Mouse (Mus musculus): ENCODE data around the gene Ccdc51. TPM values are rescaled to one million over a fixed set of nuclear protein-coding genes. Genes with fewer than 3 reads are reported as not detected.

Ccdc51 gene
- total and polyA plus RNA-seq, 2 experiments = 7.2 to 7.5 TPM

DNA sequence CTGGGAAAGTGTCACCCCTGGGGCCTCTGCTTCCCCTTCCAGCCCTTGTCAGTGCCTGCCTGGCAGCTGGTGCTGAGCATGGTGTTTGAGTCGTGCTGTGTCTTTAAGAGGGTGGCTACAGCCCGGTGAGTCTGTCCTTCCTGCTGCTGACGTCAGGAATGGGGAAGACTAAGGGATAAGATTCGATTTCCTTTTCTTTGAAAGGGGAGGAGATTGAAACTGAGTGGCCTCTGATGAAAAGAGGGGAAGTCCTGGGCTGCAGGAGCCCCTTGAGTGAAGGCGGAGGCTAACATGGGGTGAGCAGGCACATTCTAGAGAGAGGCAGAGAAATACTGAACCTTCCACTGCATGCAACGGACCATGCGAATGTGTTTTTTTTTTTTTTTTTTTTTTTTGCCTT is 27.6 kb upstream of the Ccdc51 start:
- no peaks in the 10 kb centered on the region for H3K36me3 ChIP-seq (ENCODE audit: control insufficient read depth, insufficient read depth, low read length)
- DNase-seq (ENCODE audit: extremely low read depth, low read depth, low spot score) = peak; percentile 90
- peak overlapping the region; percentile 63 for H3K27ac ChIP-seq (replicated peaks; ENCODE audit: insufficient read depth, low read depth, low read length)
- no peak for TF ChIP-seq POLR2A (IDR thresholded peaks at IDR 0.05; ENCODE audit: extremely low read depth, insufficient read depth, low read length)
- no peak for TF ChIP-seq CTCF (IDR thresholded peaks at IDR 0.05; ENCODE audit: low read depth, low read length)
- H3K4me3 ChIP-seq (ENCODE audit: insufficient read depth, low read depth, low read length) = peak overlapping the region; percentile 49
- no peaks in the 10 kb centered on the region for H3K27me3 ChIP-seq (ENCODE audit: control insufficient read depth, insufficient read depth, low read length)
- H3K4me1 ChIP-seq (ENCODE audit: control insufficient read depth, insufficient read depth, low read length) = peaks cover 12% of the 10 kb centered on the region
- H3K79me2 ChIP-seq (ENCODE audit: control insufficient read depth, insufficient read depth, low read length) = peaks cover 11% of the 10 kb centered on the region; the same call in 1 of the 2 replicates
- H3K9ac ChIP-seq (ENCODE audit: low read depth, low read length) = peak overlapping the region; percentile 58; the same call in 1 of the 2 replicates
- WGBS = 3% methylated on average over 7 of the region's 7 CpGs

- TF ChIP-seq CTCF (IDR thresholded peaks at IDR 0.05; ENCODE audit: low read depth, low read length) (no peak), POLR2A (IDR thresholded peaks at IDR 0.05; ENCODE audit: extremely low read depth, insufficient read depth, low read length) (no peak)
- peaks cover 12% of the 10 kb centered on the region for H3K4me1 ChIP-seq (ENCODE audit: control insufficient read depth, insufficient read depth, low read length)
- WGBS = 93% methylated on average over 12 of the region's 12 CpGs
These were observed 26.8 kb upstream of the Ccdc51 start for GRCm38 (mm10) chr9:109055271-109056030.

GRCm38 (mm10) chr9:109056081-109056690 is 26.1 kb upstream of the Ccdc51 start:
- no peak for DNase-seq (ENCODE audit: extremely low read depth, low read depth, low spot score)
- no peak for TF ChIP-seq POLR2A (IDR thresholded peaks at IDR 0.05; ENCODE audit: extremely low read depth, insufficient read depth, low read length)
- TF ChIP-seq CTCF (IDR thresholded peaks at IDR 0.05; ENCODE audit: low read depth, low read length) = no peak
- Histone ChIP-seq H3K9ac (ENCODE audit: low read depth, low read length) (peak overlapping the region; percentile 1; the same call in 1 of the 2 replicates), H3K4me1 (ENCODE audit: control insufficient read depth, insufficient read depth, low read length) (peaks cover 12% of the 10 kb centered on the region), H3K36me3 (ENCODE audit: control insufficient read depth, insufficient read depth, low read length) (no peaks in the 10 kb centered on the region), H3K27me3 (ENCODE audit: control insufficient read depth, insufficient read depth, low read length) (no peaks in the 10 kb centered on the region), H3K79me2 (ENCODE audit: control insufficient read depth, insufficient read depth, low read length) (peaks cover 11% of the 10 kb centered on the region; the same call in 1 of the 2 replicates), H3K4me3 (ENCODE audit: insufficient read depth, low read depth, low read length) (no peak overlapping the region), H3K27ac (replicated peaks; ENCODE audit: insufficient read depth, low read depth, low read length) (no peak overlapping the region)
- WGBS = 92% methylated on average over 17 of the region's 17 CpGs

More at GRCm38 (mm10) chr9:109055271-109056030, 26.8 kb upstream of the Ccdc51 start:
- H3K4me3 ChIP-seq (ENCODE audit: insufficient read depth, low read depth, low read length) = peak overlapping the region; percentile 49
- peak overlapping the region; percentile 63 for H3K27ac ChIP-seq (replicated peaks; ENCODE audit: insufficient read depth, low read depth, low read length)
- peak overlapping the region; percentile 58 for H3K9ac ChIP-seq (ENCODE audit: low read depth, low read length)
- H3K36me3 ChIP-seq (ENCODE audit: control insufficient read depth, insufficient read depth, low read length) = no peaks in the 10 kb centered on the region
- no peaks in the 10 kb centered on the region for H3K27me3 ChIP-seq (ENCODE audit: control insufficient read depth, insufficient read depth, low read length)
- peaks cover 11% of the 10 kb centered on the region; the same call in 1 of the 2 replicates for H3K79me2 ChIP-seq (ENCODE audit: control insufficient read depth, insufficient read depth, low read length)
- DNase-seq (ENCODE audit: extremely low read depth, low read depth, low spot score) = no peak

DNA sequence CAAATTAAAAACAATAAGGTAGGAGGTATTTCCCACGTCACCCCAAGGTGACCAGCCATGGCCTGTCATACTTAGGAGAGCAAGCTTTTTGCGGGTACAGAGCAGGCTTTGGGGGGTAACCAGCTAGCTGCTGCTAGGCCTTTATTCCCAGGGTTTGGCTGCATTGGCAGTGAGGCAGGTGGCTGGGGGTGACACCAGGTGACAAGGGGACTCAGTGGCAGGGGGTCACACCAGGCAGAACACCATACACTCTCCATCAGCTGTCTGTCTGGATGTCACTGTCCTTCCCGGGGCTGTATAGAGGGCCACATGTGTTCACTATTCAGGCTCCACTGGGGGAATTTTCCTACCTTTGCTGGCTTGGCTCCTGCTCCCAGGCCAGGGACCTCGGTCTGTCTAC is 25.4 kb upstream of the Ccdc51 start:
- peaks cover 12% of the 10 kb centered on the region for H3K4me1 ChIP-seq (ENCODE audit: control insufficient read depth, insufficient read depth, low read length)
- 89% methylated on average over 4 of the region's 4 CpGs for WGBS
- no peaks in the 10 kb centered on the region for H3K27me3 ChIP-seq (ENCODE audit: control insufficient read depth, insufficient read depth, low read length)
- H3K4me3 ChIP-seq (ENCODE audit: insufficient read depth, low read depth, low read length) = no peak overlapping the region
- no peaks in the 10 kb centered on the region for H3K36me3 ChIP-seq (ENCODE audit: control insufficient read depth, insufficient read depth, low read length)
- H3K9ac ChIP-seq (ENCODE audit: low read depth, low read length) = no peak overlapping the region
- H3K79me2 ChIP-seq (ENCODE audit: control insufficient read depth, insufficient read depth, low read length) = peaks cover 11% of the 10 kb centered on the region; the same call in 1 of the 2 replicates
- TF ChIP-seq POLR2A (IDR thresholded peaks at IDR 0.05; ENCODE audit: extremely low read depth, insufficient read depth, low read length) (no peak), CTCF (IDR thresholded peaks at IDR 0.05; ENCODE audit: low read depth, low read length) (no peak)
- DNase-seq (ENCODE audit: extremely low read depth, low read depth, low spot score) = no peak
- H3K27ac ChIP-seq (replicated peaks; ENCODE audit: insufficient read depth, low read depth, low read length) = no peak overlapping the region

DNA sequence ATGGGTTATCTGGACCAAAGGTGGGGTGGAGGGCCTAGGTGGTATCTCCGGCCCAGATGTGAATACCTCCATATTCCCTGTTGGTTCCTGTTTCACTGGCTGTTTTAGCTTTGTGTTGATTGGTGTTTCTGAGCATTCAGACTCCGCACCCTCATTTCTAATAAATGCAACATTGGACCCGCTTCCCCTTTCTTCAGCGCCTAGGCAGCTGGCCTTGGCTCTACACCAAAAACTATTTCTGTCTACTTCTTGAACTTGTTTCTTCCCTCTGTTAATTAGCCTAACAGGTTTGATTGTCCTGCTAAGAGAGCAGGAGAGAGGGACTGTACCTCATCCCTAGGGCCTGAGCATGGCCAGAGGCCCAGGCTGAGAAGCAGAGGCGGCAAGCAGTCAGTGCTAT is 24.8 kb upstream of the Ccdc51 start:
- peaks cover 11% of the 10 kb centered on the region; the same call in 1 of the 2 replicates for H3K79me2 ChIP-seq (ENCODE audit: control insufficient read depth, insufficient read depth, low read length)
- H3K27me3 ChIP-seq (ENCODE audit: control insufficient read depth, insufficient read depth, low read length) = no peaks in the 10 kb centered on the region
- DNase-seq (ENCODE audit: extremely low read depth, low read depth, low spot score) = peak; percentile 22
- H3K4me1 ChIP-seq (ENCODE audit: control insufficient read depth, insufficient read depth, low read length) = peaks cover 12% of the 10 kb centered on the region
- H3K9ac ChIP-seq (ENCODE audit: low read depth, low read length) = no peak overlapping the region
- WGBS = 86% methylated on average over 5 of the region's 5 CpGs
- peak overlapping the region; percentile 26 for H3K27ac ChIP-seq (replicated peaks; ENCODE audit: insufficient read depth, low read depth, low read length)
- H3K4me3 ChIP-seq (ENCODE audit: insufficient read depth, low read depth, low read length) = no peak overlapping the region
- TF ChIP-seq POLR2A (IDR thresholded peaks at IDR 0.05; ENCODE audit: extremely low read depth, insufficient read depth, low read length) = no peak
- TF ChIP-seq CTCF (IDR thresholded peaks at IDR 0.05; ENCODE audit: low read depth, low read length) = no peak
- H3K36me3 ChIP-seq (ENCODE audit: control insufficient read depth, insufficient read depth, low read length) = no peaks in the 10 kb centered on the region

All from liver, adult 2 months (tissue).